Mouse (Mus musculus) neural tube, postnatal 0 days (tissue): Measurements from ENCODE around the gene Rbm33. TPM values are rescaled to one million over a fixed set of nuclear protein-coding genes. Genes with fewer than 3 reads are reported as not detected.

ENCODE experiments used
- polyA plus RNA-seq: library from polyadenylated mRNA; unstranded; fragments of >200 nt; fragmentation: Nextera tagmentation; extraction: Ambion mirVana; gene quantifications from 2 replicates; pipeline ENCODE4 v1.2.1, GENCODE M21; 2015

The Rbm33 gene
- polyA plus RNA-seq, result 12.0 and 12.3 TPM in 2 replicates

DNA sequence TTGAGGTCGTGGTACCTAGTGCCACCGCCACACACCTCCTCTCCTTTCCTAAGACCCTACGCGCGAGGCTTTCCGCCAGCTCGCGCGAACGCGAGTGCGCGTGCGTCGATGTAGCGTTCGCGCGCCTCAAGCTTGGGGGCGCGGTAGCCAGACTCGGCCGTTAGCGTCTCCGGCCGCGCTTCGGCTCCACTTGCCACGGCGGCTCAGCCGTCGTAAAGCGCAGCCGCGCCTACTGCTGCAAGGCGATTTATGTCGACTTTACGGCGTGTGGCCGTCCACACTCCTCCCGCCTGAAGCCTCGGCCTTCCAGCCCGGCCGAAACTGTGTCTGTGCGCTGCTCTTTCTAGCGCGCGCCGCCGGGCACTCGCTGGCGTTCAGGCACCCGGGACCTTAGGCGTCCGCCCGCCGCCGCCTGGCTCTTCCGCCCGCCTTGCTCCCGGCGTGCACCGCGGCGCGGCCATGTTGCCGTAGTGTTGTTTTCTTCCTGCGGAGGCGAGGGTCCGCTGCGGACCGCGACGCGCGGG is at the start of gene Rbm33:
Gene Rbm33 (plus strand): TSS at position 400 of the 524 bp plus-strand sequence.

GRCm38 (mm10) chr5:28466760-28467306 is 149.9 kb downstream of the Rbm33 start, which contains the start of gene Shh:
TSS of gene Shh (minus strand) at chr5:28467256.

Other genes with a start within 250 kb of the Rbm33 start
- gene Insig1, start 245.8 kb upstream of the Rbm33 start, polyA plus RNA-seq, result 75.1 and 83.2 TPM in 2 replicates
- not detected in 2 replicates for gene En2, start 151.4 kb upstream of the Rbm33 start, polyA plus RNA-seq
- 0.10 TPM in 1 of 2 replicates, not detected in the other for gene Cnpy1, start 71.3 kb upstream of the Rbm33 start, polyA plus RNA-seq
- 1.2 and 1.5 TPM in 2 replicates for gene Shh, start 150.1 kb downstream of the Rbm33 start, polyA plus RNA-seq